Mouse (Mus musculus): ENCODE results near the gene Ppp3ca.

Gene Ppp3ca

GRCm38 (mm10) chr3:136725311-136726156, 55.6 kb downstream of the Ppp3ca start:
- DNase-seq (ENCODE audit: low read depth), result peak; percentile 85

GRCm38 (mm10) chr3:136727877-136728276, 58.0 kb downstream of the Ppp3ca start:
- DNase-seq (ENCODE audit: low read depth), result peak; percentile 34

- no peak for DNase-seq (ENCODE audit: low read depth)
These were observed 60.1 kb downstream of the Ppp3ca start for GRCm38 (mm10) chr3:136729978-136730377.

- DNase-seq (ENCODE audit: low read depth), result no peak
These were observed 61.7 kb downstream of the Ppp3ca start for GRCm38 (mm10) chr3:136731579-136731978.

- no peak for DNase-seq (ENCODE audit: low read depth)
These were observed 66.1 kb downstream of the Ppp3ca start for GRCm38 (mm10) chr3:136736021-136736420.

GRCm38 (mm10) chr3:136736773-136737298, 66.9 kb downstream of the Ppp3ca start:
- no peak for DNase-seq (ENCODE audit: low read depth)

GRCm38 (mm10) chr3:136738474-136738873, 68.5 kb downstream of the Ppp3ca start:
- DNase-seq (ENCODE audit: low read depth), result no peak

GRCm38 (mm10) chr3:136738914-136739313, 69.0 kb downstream of the Ppp3ca start:
- DNase-seq (ENCODE audit: low read depth), result no peak

- DNase-seq (ENCODE audit: low read depth), result no peak
These were observed 71.7 kb downstream of the Ppp3ca start for GRCm38 (mm10) chr3:136741659-136742058.

- no peak for DNase-seq (ENCODE audit: low read depth)
These were observed 72.5 kb downstream of the Ppp3ca start for GRCm38 (mm10) chr3:136742258-136743057.

GRCm38 (mm10) chr3:136744295-136744897, 74.5 kb downstream of the Ppp3ca start:
- no peak for DNase-seq (ENCODE audit: low read depth)

GRCm38 (mm10) chr3:136745456-136745855, 75.5 kb downstream of the Ppp3ca start:
- DNase-seq (ENCODE audit: low read depth), result no peak

- DNase-seq (ENCODE audit: low read depth), result no peak
These were observed 79.0 kb downstream of the Ppp3ca start for GRCm38 (mm10) chr3:136748761-136749476.

GRCm38 (mm10) chr3:136749477-136749797, 79.5 kb downstream of the Ppp3ca start:
- no peak for DNase-seq (ENCODE audit: low read depth)

GRCm38 (mm10) chr3:136749951-136750350, 80.0 kb downstream of the Ppp3ca start:
- DNase-seq (ENCODE audit: low read depth), result no peak

- DNase-seq (ENCODE audit: low read depth), result no peak
These were observed 82.3 kb downstream of the Ppp3ca start for GRCm38 (mm10) chr3:136752126-136752716.

- no peak for DNase-seq (ENCODE audit: low read depth)
These were observed 86.2 kb downstream of the Ppp3ca start for GRCm38 (mm10) chr3:136756137-136756536.

- no peak for DNase-seq (ENCODE audit: low read depth)
These were observed 89.5 kb downstream of the Ppp3ca start for GRCm38 (mm10) chr3:136759446-136759845.

GRCm38 (mm10) chr3:136761292-136761978, 91.5 kb downstream of the Ppp3ca start:
- DNase-seq (ENCODE audit: low read depth), result peak; percentile 35

- no peak for DNase-seq (ENCODE audit: low read depth)
These were observed 92.0 kb downstream of the Ppp3ca start for GRCm38 (mm10) chr3:136761979-136762341.

GRCm38 (mm10) chr3:136763717-136764270, 93.9 kb downstream of the Ppp3ca start:
- DNase-seq (ENCODE audit: low read depth), result peak; percentile 17

Data from NIH3T3 (cell line).